Mouse (Mus musculus) kidney, postnatal 0 days (tissue): ENCODE data around the gene Ripor2. TPM values are rescaled to one million over a fixed set of nuclear protein-coding genes. Genes with fewer than 3 reads are reported as not detected.
A peak's percentile ranks its signal among the peaks of the same experiment; 100 is the strongest.

Experiments used
- ATAC-seq: fragments of 200-750 bp; cut with Nextera tagmentation; replicated peaks from 2 replicates; pipeline ENCODE4 v1.8.0; 2017; ENCODE audit warnings: low read depth, moderate number of reproducible peaks, moderate TSS enrichment, moderate library complexity; ENCODE audit not compliant: low FRiP score
- DNase-seq: peaks from one replicate; pipeline ENCODE4 v3.0.0-alpha.2; 2016; ENCODE audit warnings: low spot score
- H3K27ac ChIP-seq: fragments of 300-500 bp; sonication (generic); 2 replicates; pipeline ENCODE4 v1.5.1; 2014; ENCODE audit warnings: mild to moderate bottlenecking
- H3K27me3 ChIP-seq: fragments of 300-500 bp; sonication (generic); 2 replicates; pipeline ENCODE4 v1.6.1; 2014; ENCODE audit warnings: low read length, mixed read lengths; ENCODE audit not compliant: insufficient read depth
- H3K36me3 ChIP-seq: fragments of 300-500 bp; sonication (generic); 2 replicates; pipeline ENCODE4 v1.6.1; 2014; ENCODE audit warnings: low read length, mixed read lengths; ENCODE audit not compliant: insufficient read depth
- H3K4me1 ChIP-seq: fragments of 300-500 bp; sonication (generic); replicated peaks from 2 replicates; pipeline ENCODE4 v1.6.1; 2014; ENCODE audit warnings: antibody characterized with exemption, low read length, mixed read lengths; ENCODE audit not compliant: insufficient read depth
- H3K4me2 ChIP-seq: fragments of 300-500 bp; sonication (generic); 2 replicates; pipeline ENCODE4 v1.6.1; 2014; ENCODE audit warnings: mild to moderate bottlenecking, low read length, moderate library complexity, mixed read lengths
- H3K4me3 ChIP-seq: fragments of 300-500 bp; sonication (generic); replicated peaks from 2 replicates; pipeline ENCODE4 v1.5.1; 2014; ENCODE audit warnings: low read depth, low read length
- H3K9ac ChIP-seq: fragments of 300-500 bp; sonication (generic); 2 replicates; pipeline ENCODE4 v1.6.1; 2014; ENCODE audit warnings: low read depth, low read length
- H3K9me3 ChIP-seq: fragments of 300-500 bp; sonication (generic); replicated peaks from 2 replicates; pipeline ENCODE4 v1.6.1; 2016; ENCODE audit warnings: low read length, inconsistent platforms, mixed read lengths
- CTCF ChIP-seq: IDR thresholded peaks from 2 replicates; pipeline ENCODE4 v1.5.1; 2016; ENCODE audit warnings: antibody characterized with exemption, low read depth, mild to moderate bottlenecking, moderate library complexity
- WGBS: fragments of 180-500 bp; shearing (Covaris S2); extraction: QIAGEN DNeasy Blood & Tissue Kit; methylation state at CpG from one replicate; pipeline ENCODE4 v1.1.7; 2014; 5-methylcytosine and 5-hydroxymethylcytosine counted together
- polyA plus RNA-seq: library from polyadenylated mRNA; unstranded; fragments of >200 nt; fragmentation: Nextera tagmentation; extraction: Ambion mirVana; gene quantifications from 2 replicates; pipeline ENCODE4 v1.2.1, GENCODE M21; 2015

Gene Ripor2
- polyA plus RNA-seq, 1 experiment from 2014 or later, result 2.2 TPM

GRCm38 (mm10) chr13:24666763-24667162 lies 84.8 kb downstream of the Ripor2 start:
- TF ChIP-seq CTCF, result no peak
- H3K4me3 ChIP-seq, result no peak overlapping the region
- no peaks in the 10 kb centered on the region for H3K36me3 ChIP-seq
- ATAC-seq, result no peak
- no peak overlapping the region for H3K4me2 ChIP-seq
- no peak for DNase-seq
- no peaks in the 10 kb centered on the region for H3K9me3 ChIP-seq
- no peak overlapping the region for H3K27ac ChIP-seq
- 83% methylated on average over 4 of the region's 4 CpGs for WGBS
- H3K27me3 ChIP-seq, result no peaks in the 10 kb centered on the region
- no peaks in the 10 kb centered on the region for H3K4me1 ChIP-seq
- no peak overlapping the region for H3K9ac ChIP-seq

- Histone ChIP-seq H3K36me3 (no peaks in the 10 kb centered on the region), H3K27me3 (no peaks in the 10 kb centered on the region), H3K4me1 (no peaks in the 10 kb centered on the region), H3K4me2 (no peak overlapping the region), H3K9ac (no peak overlapping the region), H3K9me3 (no peaks in the 10 kb centered on the region), H3K4me3 (no peak overlapping the region), H3K27ac (no peak overlapping the region)
- no peak for DNase-seq
- no peak for ATAC-seq
- WGBS, result 50% methylated on average over 2 of the region's 2 CpGs
- TF ChIP-seq CTCF, result no peak
Observed at GRCm38 (mm10) chr13:24668556-24668955, 86.6 kb downstream of the Ripor2 start.

GRCm38 (mm10) chr13:24670676-24671075 lies 88.7 kb downstream of the Ripor2 start:
- no peak for ATAC-seq
- no peaks in the 10 kb centered on the region for H3K27me3 ChIP-seq
- no peaks in the 10 kb centered on the region for H3K36me3 ChIP-seq
- TF ChIP-seq CTCF, result no peak
- no peak overlapping the region for H3K4me3 ChIP-seq
- no peak overlapping the region for H3K9ac ChIP-seq
- H3K27ac ChIP-seq, result no peak overlapping the region
- H3K9me3 ChIP-seq, result no peaks in the 10 kb centered on the region
- H3K4me2 ChIP-seq, result no peak overlapping the region
- 38% methylated on average over 2 of the region's 2 CpGs for WGBS
- DNase-seq, result peak; percentile 16
- H3K4me1 ChIP-seq, result no peaks in the 10 kb centered on the region

- H3K9me3 ChIP-seq, result no peaks in the 10 kb centered on the region
- no peak overlapping the region for H3K9ac ChIP-seq
- no peak overlapping the region for H3K4me2 ChIP-seq
Observed at GRCm38 (mm10) chr13:24679027-24679680, 97.2 kb downstream of the Ripor2 start.

GRCm38 (mm10) chr13:24680951-24681350 lies 99.0 kb downstream of the Ripor2 start:
- Histone ChIP-seq H3K36me3 (no peaks in the 10 kb centered on the region), H3K9ac (no peak overlapping the region), H3K27me3 (no peaks in the 10 kb centered on the region), H3K4me2 (no peak overlapping the region), H3K4me3 (no peak overlapping the region), H3K27ac (no peak overlapping the region), H3K9me3 (no peaks in the 10 kb centered on the region), H3K4me1 (no peaks in the 10 kb centered on the region)
- TF ChIP-seq CTCF, result no peak
- WGBS, result 97% methylated on average over 4 of the region's 4 CpGs
- DNase-seq (no peak), ATAC-seq (no peak)

More at GRCm38 (mm10) chr13:24679027-24679680, 97.2 kb downstream of the Ripor2 start:
- Histone ChIP-seq H3K4me3 (no peak overlapping the region), H3K4me1 (no peaks in the 10 kb centered on the region), H3K27ac (no peak overlapping the region), H3K27me3 (no peaks in the 10 kb centered on the region), H3K36me3 (no peaks in the 10 kb centered on the region)
- TF ChIP-seq CTCF, result no peak
- ATAC-seq, result no peak
- WGBS, result 44% methylated on average over 15 of the region's 15 CpGs
- DNase-seq, result peak; percentile 58

- H3K4me3 ChIP-seq, result no peak overlapping the region
- no peak for DNase-seq
- no peaks in the 10 kb centered on the region for H3K36me3 ChIP-seq
- H3K9me3 ChIP-seq, result no peaks in the 10 kb centered on the region
- H3K27ac ChIP-seq, result no peak overlapping the region
- no peaks in the 10 kb centered on the region for H3K27me3 ChIP-seq
- ATAC-seq, result no peak
- 68% methylated on average over 5 of the region's 5 CpGs for WGBS
- no peak overlapping the region for H3K4me2 ChIP-seq
- H3K4me1 ChIP-seq, result no peaks in the 10 kb centered on the region
- TF ChIP-seq CTCF, result no peak
- no peak overlapping the region for H3K9ac ChIP-seq
Observed at GRCm38 (mm10) chr13:24682346-24682745, 100.4 kb downstream of the Ripor2 start.

GRCm38 (mm10) chr13:24684503-24684902 lies 102.5 kb downstream of the Ripor2 start:
- Histone ChIP-seq H3K4me3 (no peak overlapping the region), H3K27me3 (no peaks in the 10 kb centered on the region), H3K9me3 (no peaks in the 10 kb centered on the region), H3K36me3 (no peaks in the 10 kb centered on the region), H3K4me1 (no peaks in the 10 kb centered on the region), H3K4me2 (no peak overlapping the region), H3K27ac (no peak overlapping the region), H3K9ac (no peak overlapping the region)
- TF ChIP-seq CTCF, result no peak
- DNase-seq (no peak), ATAC-seq (no peak)
- 74% methylated on average over 2 of the region's 2 CpGs for WGBS
